Mouse (Mus musculus) ovary, postnatal 14 days (tissue): ENCODE data around the gene Sstr4.

ENCODE experiments used
- DNase-seq: peaks from one replicate; pipeline ENCODE4 v3.0.0; 2022; ENCODE audit warnings: low spot score

Gene Sstr4

DNA sequence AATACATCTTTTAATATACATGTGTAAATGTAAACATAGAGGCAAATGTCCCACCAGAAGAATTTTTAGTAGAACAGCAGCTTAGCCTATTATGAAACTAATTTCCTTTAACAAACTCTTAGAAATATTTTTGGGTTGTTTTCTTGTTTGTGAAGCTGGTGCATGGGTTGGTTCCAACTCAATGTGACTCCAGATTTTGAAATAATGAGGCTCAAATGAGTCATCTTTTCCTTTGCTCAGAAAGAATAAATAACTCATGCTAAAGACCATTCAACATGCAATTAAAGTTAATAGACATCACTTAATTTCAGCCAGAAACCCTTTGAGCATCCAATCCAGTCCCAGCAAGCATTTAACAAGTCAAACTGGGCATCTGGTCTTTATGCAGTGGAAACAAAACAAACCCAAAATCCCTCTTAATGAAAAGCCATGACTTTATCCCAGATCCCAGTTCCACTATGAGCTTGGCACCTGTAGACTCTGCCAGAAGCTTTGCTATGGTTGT lies 33.9 kb downstream of the Sstr4 start:
- DNase-seq, result no peak

DNA sequence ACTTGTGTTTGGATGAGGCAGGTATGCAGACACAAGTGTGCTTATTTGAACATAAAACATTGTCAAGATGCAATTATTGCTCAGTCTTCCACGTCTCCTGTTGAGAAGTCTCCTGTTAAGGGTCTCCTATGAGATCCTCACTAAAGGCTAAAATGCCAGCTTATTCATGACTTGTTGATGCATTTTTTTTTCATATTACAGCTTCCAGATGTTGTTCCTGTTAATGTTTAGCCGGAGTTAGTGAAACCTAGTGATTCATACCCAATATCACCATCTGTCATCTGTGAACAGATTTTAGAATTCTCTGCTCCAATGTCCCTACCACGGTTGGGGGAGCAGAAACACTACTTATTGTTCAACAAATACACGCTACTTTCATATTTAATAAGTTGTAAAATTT lies 35.8 kb downstream of the Sstr4 start:
- no peak for DNase-seq

DNA sequence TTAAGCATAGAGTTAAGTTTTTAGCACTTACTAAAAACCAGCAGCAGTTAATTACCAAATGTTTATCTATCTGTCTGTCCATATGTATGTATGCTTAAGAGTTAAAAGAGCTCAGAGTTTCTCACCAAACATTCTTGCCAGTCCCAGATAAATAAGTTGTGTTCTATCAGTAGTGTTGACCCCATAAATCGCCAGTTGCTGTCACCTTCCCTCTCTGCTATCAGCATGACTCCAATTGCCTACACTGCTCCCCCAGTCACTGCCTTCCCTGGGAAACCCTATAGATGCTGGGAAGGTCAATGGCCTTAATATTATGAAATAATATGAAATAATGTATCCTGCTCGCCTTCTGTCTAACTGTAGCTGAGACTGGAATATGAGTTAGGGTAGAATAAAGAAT lies 37.2 kb downstream of the Sstr4 start:
- no peak for DNase-seq

- no peak for DNase-seq
These were observed 41.1 kb downstream of the Sstr4 start for GRCm38 (mm10) chr2:148436285-148436684.

- no peak for DNase-seq
These were observed 44.6 kb downstream of the Sstr4 start for GRCm38 (mm10) chr2:148439691-148440276.

GRCm38 (mm10) chr2:148441421-148441820 lies 46.3 kb downstream of the Sstr4 start:
- no peak for DNase-seq

GRCm38 (mm10) chr2:148442172-148442571 lies 47.0 kb downstream of the Sstr4 start:
- no peak for DNase-seq

DNA sequence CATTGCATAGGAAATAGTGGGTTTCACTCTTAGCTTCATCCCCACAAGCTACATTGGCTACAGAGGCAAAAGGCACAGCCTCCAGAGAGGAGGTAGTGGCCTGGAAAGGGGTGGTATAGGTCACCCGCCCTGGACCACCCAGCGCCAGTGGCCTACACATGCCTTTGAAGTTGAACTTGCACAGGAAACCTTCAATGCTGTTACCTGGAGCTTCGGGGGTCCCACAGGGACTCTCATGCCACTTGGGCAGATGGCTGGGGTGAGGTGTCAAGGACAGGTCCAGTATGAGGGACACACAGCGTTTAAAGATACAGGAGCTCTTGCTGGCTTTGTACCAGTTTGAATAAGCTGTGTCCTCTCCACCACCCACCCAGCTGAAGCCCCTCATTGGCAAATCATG lies 47.6 kb downstream of the Sstr4 start:
- DNase-seq, result no peak

- no peak for DNase-seq
These were observed 48.3 kb downstream of the Sstr4 start, which contains the start of gene Cd93 for GRCm38 (mm10) chr2:148443249-148443958. Cd93 (minus strand) TSS chr2:148443563.

DNA sequence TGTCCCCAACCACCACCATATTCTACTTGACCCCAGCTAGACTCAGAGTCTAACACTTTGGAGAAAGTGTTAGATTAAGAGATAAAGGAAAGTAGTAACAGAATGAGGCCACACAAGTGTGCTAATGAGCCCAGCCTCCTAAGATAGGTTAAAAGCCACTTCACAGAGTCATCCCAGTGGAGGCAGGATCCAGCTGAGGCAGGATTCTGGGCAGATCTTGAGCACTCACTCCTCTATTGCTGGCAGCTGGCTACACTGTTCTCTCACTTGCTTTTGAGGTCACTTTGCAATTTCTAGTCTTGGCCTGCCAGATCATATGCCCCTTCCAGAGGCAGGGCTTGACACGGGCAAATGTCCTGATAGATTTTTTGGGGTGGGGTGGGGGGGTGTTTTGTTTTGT lies 49.3 kb downstream of the Sstr4 start:
- no peak for DNase-seq

GRCm38 (mm10) chr2:148445616-148446015 lies 50.5 kb downstream of the Sstr4 start:
- no peak for DNase-seq
